ENCODE assay signal across 24 mouse cellular contexts in the genomic region with DNA sequence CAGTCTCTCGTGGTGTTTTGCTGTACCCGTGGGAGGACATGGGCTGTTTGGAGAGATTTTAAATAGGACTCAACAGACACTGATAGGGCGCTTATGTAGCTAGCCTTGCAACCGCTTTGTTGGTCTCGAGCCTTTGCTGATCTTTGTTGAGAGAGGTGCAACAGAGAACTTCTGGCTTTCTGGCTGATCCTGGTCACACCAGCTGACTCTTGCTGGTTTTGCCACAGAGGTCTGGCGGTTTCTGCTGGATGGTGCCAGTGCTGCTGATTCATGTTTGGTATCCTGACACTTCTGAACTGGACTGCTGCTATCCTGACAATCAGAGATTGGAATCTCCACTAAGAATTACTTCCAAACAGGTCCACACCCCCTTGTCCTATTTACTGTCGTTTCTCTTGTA.
DNase-seq lines count a peak whose midpoint lies in the region; ATAC-seq and TF ChIP-seq lines count a peak whose summit lies in the region.
"Had no signal": no experiment of that assay in that cellular context is flagged by ENCODE, and none has a peak within 500 bp of the region (broad histone marks: within the 10 kb centered on the region; RNA-seq: fewer than 3 reads in every experiment).

No protein-coding gene starts in this region.

- TF ChIP-seq POLR2A in lung, adult 2 months (IDR thresholded peaks at IDR 0.05; ENCODE audit: borderline replicate concordance, extremely low read depth, low read depth, low read length): no peak

- no peak overlapping the region for H3K27ac ChIP-seq in lung, embryonic 16.5 days (ENCODE audit: low read length)
- no peak overlapping the region for H3K27ac ChIP-seq in hindbrain, embryonic 14.5 days
- H3K27ac ChIP-seq: forebrain, embryonic 10.5 days; forebrain, embryonic 15.5 days; heart, adult 2 months; heart, embryonic 10.5 days; heart, embryonic 13.5 days; hindbrain, embryonic 15.5 days had no signal

- no peak overlapping the region for H3K9ac ChIP-seq in lung, embryonic 16.5 days (ENCODE audit: low read length)
- H3K9ac ChIP-seq in hindbrain, embryonic 14.5 days: no peak overlapping the region
- H3K9ac ChIP-seq: forebrain, embryonic 15.5 days; heart, embryonic 13.5 days; hindbrain, embryonic 15.5 days had no signal

- no peak overlapping the region for H3K4me3 ChIP-seq in lung, embryonic 16.5 days (ENCODE audit: low read length)
- H3K4me3 ChIP-seq in lung, adult 2 months (replicated peaks; ENCODE audit: extremely low read depth, low read depth, low read length): no peak overlapping the region
- no peak overlapping the region for H3K4me3 ChIP-seq in C2C12 (ENCODE audit: insufficient read depth, poor library complexity, severe bottlenecking)
- H3K4me3 ChIP-seq in hindbrain, embryonic 14.5 days (replicated peaks; ENCODE audit: low read length): no peak overlapping the region
- H3K4me3 ChIP-seq: forebrain, embryonic 10.5 days; forebrain, embryonic 15.5 days; heart, adult 2 months; heart, embryonic 10.5 days; heart, embryonic 13.5 days; hindbrain, embryonic 15.5 days had no signal

- no peak for DNase-seq in lung, adult 2 months
- peak; percentile 45 for DNase-seq in 3134 (ENCODE audit: extremely low read depth, insufficient read length, low spot score)
- DNase-seq in hindbrain, embryonic 14.5 days (ENCODE audit: low spot score): no peak
- no peak for DNase-seq in kidney, postnatal 10 days
- DNase-seq: adrenal gland, adult 8-10 months; adrenal gland, postnatal 25 days; cerebellum, adult 11-12 months; cerebellum, adult 8-10 months; cerebellum, postnatal 10 days; gastrocnemius, postnatal 10 days; gastrocnemius, postnatal 36 days; heart, adult 2 months; heart, postnatal 14 days; heart, postnatal 4 days had no signal

- no peaks in the 10 kb centered on the region for H3K79me2 ChIP-seq in C2C12 (ENCODE audit: control insufficient read depth, insufficient read depth)

- no peaks in the 10 kb centered on the region for H3K4me1 ChIP-seq in lung, embryonic 16.5 days (replicated peaks; ENCODE audit: control insufficient read depth, insufficient read depth, low read length)
- no peaks in the 10 kb centered on the region; the same call in 1 of the 2 replicates for H3K4me1 ChIP-seq in lung, adult 2 months (ENCODE audit: control insufficient read depth, insufficient read depth, low read length)
- H3K4me1 ChIP-seq in hindbrain, embryonic 14.5 days (replicated peaks; ENCODE audit: control insufficient read depth, insufficient read depth, low read length): no peaks in the 10 kb centered on the region
- H3K4me1 ChIP-seq: heart, embryonic 10.5 days; hindbrain, embryonic 15.5 days had no signal

- H3K27me3 ChIP-seq in lung, embryonic 16.5 days (ENCODE audit: control insufficient read depth, insufficient read depth, low read depth, low read length): no peaks in the 10 kb centered on the region
- H3K27me3 ChIP-seq in C2C12 (ENCODE audit: control insufficient read depth, insufficient read depth, insufficient read length): no peaks in the 10 kb centered on the region
- no peaks in the 10 kb centered on the region for H3K27me3 ChIP-seq in hindbrain, embryonic 14.5 days (ENCODE audit: control insufficient read depth, insufficient read depth, low read length)
- H3K27me3 ChIP-seq: CH12.LX; forebrain, embryonic 15.5 days; heart, embryonic 13.5 days; hindbrain, embryonic 15.5 days had no signal

- no peak overlapping the region for H3ac ChIP-seq in C2C12 (ENCODE audit: control insufficient read depth, insufficient read length, low read depth)

- TF ChIP-seq CTCF in lung, adult 2 months (IDR thresholded peaks at IDR 0.05; ENCODE audit: insufficient read depth, low read length): no peak
- TF ChIP-seq CTCF in C2C12 (IDR thresholded peaks at IDR 0.05; ENCODE audit: control insufficient read depth, insufficient read depth, insufficient read length): no peak

- H3K9me3 ChIP-seq in lung, embryonic 16.5 days (ENCODE audit: control insufficient read depth, low read length): no peaks in the 10 kb centered on the region
- H3K9me3 ChIP-seq in hindbrain, embryonic 14.5 days (ENCODE audit: control insufficient read depth, low read length): no peaks in the 10 kb centered on the region
- H3K9me3 ChIP-seq: forebrain, embryonic 10.5 days; forebrain, embryonic 15.5 days; heart, embryonic 10.5 days; heart, embryonic 13.5 days; hindbrain, embryonic 15.5 days had no signal

- no peak overlapping the region for H3K4me2 ChIP-seq in lung, embryonic 16.5 days (ENCODE audit: low read depth, low read length)
- H3K4me2 ChIP-seq in hindbrain, embryonic 14.5 days (replicated peaks): no peak overlapping the region
- H3K4me2 ChIP-seq: forebrain, embryonic 15.5 days; heart, embryonic 13.5 days; hindbrain, embryonic 15.5 days had no signal

- peak; percentile 31; the same call in 1 of the 2 replicates for ATAC-seq in lung, embryonic 16.5 days (ENCODE audit: low read depth)
- ATAC-seq in hindbrain, embryonic 14.5 days (ENCODE audit: low FRiP score): no peak
- ATAC-seq: activated CD4-positive, CD25-positive, alpha-beta regulatory T cell, adult 4 months; forebrain, embryonic 15.5 days had no signal

- H3K79me3 ChIP-seq in C2C12 (ENCODE audit: low read depth): no peaks in the 10 kb centered on the region

- WGBS in lung, embryonic 16.5 days: 64% methylated on average over 7 of the region's 7 CpGs
- 73% methylated on average over 7 of the region's 7 CpGs for WGBS in lung, adult 2 months
- 96% methylated on average over 7 of the region's 7 CpGs for WGBS in hindbrain, embryonic 14.5 days

- no peaks in the 10 kb centered on the region for H3K36me3 ChIP-seq in lung, embryonic 16.5 days (ENCODE audit: control insufficient read depth, insufficient read depth, low read length)
- H3K36me3 ChIP-seq in C2C12 (ENCODE audit: control insufficient read depth, insufficient read depth): no peaks in the 10 kb centered on the region
- no peaks in the 10 kb centered on the region for H3K36me3 ChIP-seq in hindbrain, embryonic 14.5 days (replicated peaks; ENCODE audit: control insufficient read depth, insufficient read depth)
- H3K36me3 ChIP-seq: forebrain, embryonic 10.5 days; forebrain, embryonic 15.5 days; G1E; heart, embryonic 10.5 days; heart, embryonic 13.5 days; hindbrain, embryonic 15.5 days had no signal

TF ChIP-seq in C2C12, 6 proteins besides CTCF, POLR2A, EP300 and RAD21:
- TF ChIP-seq MYOD1 (IDR thresholded peaks at IDR 0.05; ENCODE audit: control insufficient read depth, insufficient read length, low read depth): peak; percentile 26
- no peak for TF ChIP-seq MAX (IDR thresholded peaks at IDR 0.05)
- no peak for TF ChIP-seq CEBPB (IDR thresholded peaks at IDR 0.05; ENCODE audit: low read depth)
